Comparison of ENCODE assay signal across 14 mouse cellular contexts in the genomic region with DNA sequence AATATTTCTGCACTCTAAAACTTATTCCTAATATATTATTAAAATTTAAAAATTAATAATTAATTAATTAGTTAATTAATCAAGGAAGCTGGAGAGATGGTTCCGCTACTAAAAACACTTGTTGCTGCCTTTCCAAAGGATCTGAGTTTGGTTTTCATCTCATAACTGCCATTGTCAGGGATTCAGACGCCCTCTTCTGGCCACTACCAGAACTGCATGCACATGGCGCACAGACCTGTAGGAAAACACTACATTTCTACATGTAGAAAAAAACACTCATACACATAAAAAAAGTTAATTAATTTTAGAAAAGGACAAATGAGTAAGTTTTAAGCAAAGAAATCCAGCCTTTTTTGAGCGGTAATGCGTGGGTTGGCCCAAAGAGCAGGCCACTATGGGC. TPM values are rescaled to one million over a fixed set of nuclear protein-coding genes. Genes with fewer than 3 reads are reported as not detected.
DNase-seq lines count a peak whose midpoint lies in the region; ATAC-seq and TF ChIP-seq lines count a peak whose summit lies in the region.
"Had no signal": no experiment of that assay in that cellular context is flagged by ENCODE, and none has a peak within 500 bp of the region (broad histone marks: within the 10 kb centered on the region; RNA-seq: fewer than 3 reads in every experiment).

No protein-coding gene starts in this region.

- no peak overlapping the region for H3K9ac ChIP-seq in hindbrain, postnatal 0 days (replicated peaks; ENCODE audit: low read length)
- H3K9ac ChIP-seq in hindbrain, embryonic 12.5 days = no peak overlapping the region
- no peak overlapping the region for H3K9ac ChIP-seq in stomach, postnatal 0 days (ENCODE audit: low read length)
- H3K9ac ChIP-seq: forebrain, embryonic 12.5 days; limb, embryonic 12.5 days had no signal

- in situ Hi-C loops in Patski (cut with MboI; ENCODE audit: low pct_unique_long_range_greater_than_20kb) = no loop called here

- POLR2A ChIA-PET in Patski (lab: Charles Lee) = no interaction called here

- no peak overlapping the region for H3K4me3 ChIP-seq in hindbrain, postnatal 0 days (ENCODE audit: low read length)
- H3K4me3 ChIP-seq in hindbrain, embryonic 12.5 days = no peak overlapping the region
- H3K4me3 ChIP-seq in testis, adult 2 months (ENCODE audit: control insufficient read depth, low read depth, low read length) = no peak overlapping the region
- H3K4me3 ChIP-seq in stomach, postnatal 0 days (ENCODE audit: low read depth, low read length) = no peak overlapping the region
- H3K4me3 ChIP-seq: embryonic facial prominence, embryonic 10.5 days; forebrain, embryonic 12.5 days; limb, embryonic 12.5 days had no signal

- no peak overlapping the region for H3K27ac ChIP-seq in hindbrain, postnatal 0 days
- H3K27ac ChIP-seq in hindbrain, embryonic 12.5 days = no peak overlapping the region
- no peak overlapping the region for H3K27ac ChIP-seq in testis, adult 2 months (ENCODE audit: control insufficient read depth, insufficient read depth, low read depth, low read length)
- H3K27ac ChIP-seq in stomach, postnatal 0 days (replicated peaks) = no peak overlapping the region
- H3K27ac ChIP-seq: embryonic facial prominence, embryonic 10.5 days; forebrain, embryonic 12.5 days; limb, embryonic 12.5 days had no signal

- no peaks in the 10 kb centered on the region for H3K9me3 ChIP-seq in hindbrain, postnatal 0 days (ENCODE audit: low read length)
- H3K9me3 ChIP-seq in hindbrain, embryonic 12.5 days (replicated peaks) = 0 out of 2 replicates have a peak, but pooled peaks cover 5% of the 10 kb centered on the region
- H3K9me3 ChIP-seq in stomach, postnatal 0 days (ENCODE audit: control insufficient read depth, low read length) = no peaks in the 10 kb centered on the region
- H3K9me3 ChIP-seq: forebrain, embryonic 12.5 days had no signal

- CTCF ChIA-PET in Patski (lab: Charles Lee) = no interaction called here

- no peaks in the 10 kb centered on the region for H3K27me3 ChIP-seq in hindbrain, postnatal 0 days (ENCODE audit: insufficient read depth, low read length)
- no peaks in the 10 kb centered on the region for H3K27me3 ChIP-seq in hindbrain, embryonic 12.5 days
- no peaks in the 10 kb centered on the region for H3K27me3 ChIP-seq in testis, adult 2 months (ENCODE audit: control insufficient read depth, insufficient read depth, low read length)
- H3K27me3 ChIP-seq in Patski = peaks cover 5% of the 10 kb centered on the region
- no peaks in the 10 kb centered on the region for H3K27me3 ChIP-seq in stomach, postnatal 0 days (ENCODE audit: control insufficient read depth, insufficient read depth, low read length)
- H3K27me3 ChIP-seq: forebrain, embryonic 12.5 days; limb, embryonic 12.5 days had no signal

- no peak for ATAC-seq in hindbrain, postnatal 0 days
- ATAC-seq in hindbrain, embryonic 12.5 days (ENCODE audit: low FRiP score) = no peak
- ATAC-seq in Patski = no peak
- no peak for ATAC-seq in stomach, postnatal 0 days (ENCODE audit: low FRiP score, low TSS enrichment)

- whole genome bisulfite sequencing in hindbrain, postnatal 0 days = 81% methylated on average over 5 of the region's 5 CpGs
- WGBS in hindbrain, embryonic 12.5 days = 81% methylated on average over 5 of the region's 5 CpGs
- 86% methylated on average over 5 of the region's 5 CpGs for WGBS in stomach, postnatal 0 days

- no peak for DNase-seq in hindbrain, postnatal 0 days (ENCODE audit: low spot score)
- no peak for DNase-seq in testis, postnatal 14 days (ENCODE audit: low spot score)
- DNase-seq in Patski (ENCODE audit: low read depth, low spot score) = no peak
- no peak for DNase-seq in stomach, postnatal 0 days (ENCODE audit: low spot score)
- DNase-seq in cerebellum, adult 11-12 months = no peak
- DNase-seq in right cerebral cortex, postnatal 25 days = no peak
- DNase-seq: adrenal gland, postnatal 25 days; cerebellum, adult 8-10 months; gastrocnemius, postnatal 25 days had no signal

- no peaks in the 10 kb centered on the region for H3K36me3 ChIP-seq in hindbrain, postnatal 0 days (ENCODE audit: insufficient read depth, low read length)
- no peaks in the 10 kb centered on the region for H3K36me3 ChIP-seq in hindbrain, embryonic 12.5 days
- no peaks in the 10 kb centered on the region for H3K36me3 ChIP-seq in testis, adult 2 months (ENCODE audit: control insufficient read depth, insufficient read depth, low read length)
- H3K36me3 ChIP-seq in stomach, postnatal 0 days (ENCODE audit: control insufficient read depth, insufficient read depth, low read length) = no peaks in the 10 kb centered on the region
- H3K36me3 ChIP-seq: embryonic facial prominence, embryonic 10.5 days; forebrain, embryonic 12.5 days; limb, embryonic 12.5 days had no signal

- no peak for TF ChIP-seq POLR2A in testis, adult 2 months (IDR thresholded peaks at IDR 0.05; ENCODE audit: control insufficient read depth, low read depth, low read length)

- TF ChIP-seq CTCF in hindbrain, postnatal 0 days (IDR thresholded peaks at IDR 0.05; ENCODE audit: low read depth) = peak; percentile 14; the same call in 1 of the 2 replicates
- peak; percentile 43; the same call in 1 of the 2 replicates for TF ChIP-seq CTCF in testis, adult 2 months (IDR thresholded peaks at IDR 0.05; ENCODE audit: control insufficient read depth, insufficient read depth, insufficient replicate concordance, low read depth, low read length)
- TF ChIP-seq CTCF in Patski (IDR thresholded peaks at IDR 0.05) = peak; percentile 59
- peak; percentile 50 for TF ChIP-seq CTCF in stomach, postnatal 0 days (IDR thresholded peaks at IDR 0.05; ENCODE audit: low read depth)

- no peak overlapping the region for H3K4me2 ChIP-seq in hindbrain, postnatal 0 days (ENCODE audit: low read depth, low read length)
- no peak overlapping the region for H3K4me2 ChIP-seq in hindbrain, embryonic 12.5 days (replicated peaks)
- no peak overlapping the region for H3K4me2 ChIP-seq in stomach, postnatal 0 days (replicated peaks; ENCODE audit: low read depth)
- H3K4me2 ChIP-seq: forebrain, embryonic 12.5 days; limb, embryonic 12.5 days had no signal

- TF ChIP-seq EP300 in stomach, postnatal 0 days (optimal IDR thresholded peaks at IDR 0.05) = no peak

- H3K4me1 ChIP-seq in hindbrain, postnatal 0 days (ENCODE audit: insufficient read depth, low read length) = no peaks in the 10 kb centered on the region
- H3K4me1 ChIP-seq in hindbrain, embryonic 12.5 days = no peaks in the 10 kb centered on the region
- no peaks in the 10 kb centered on the region for H3K4me1 ChIP-seq in testis, adult 2 months (ENCODE audit: control insufficient read depth, insufficient read depth, low read length)
- no peaks in the 10 kb centered on the region for H3K4me1 ChIP-seq in stomach, postnatal 0 days (replicated peaks; ENCODE audit: control insufficient read depth, insufficient read depth)
- H3K4me1 ChIP-seq: embryonic facial prominence, embryonic 10.5 days; forebrain, embryonic 12.5 days; limb, embryonic 12.5 days had no signal

RNA-seq across cellular contexts. Expression of a gene that starts 19.8 kb away (rescaled TPM):
- total RNA-seq in hindbrain, postnatal 0 days (2014; rRNA removed) = 10.4 and 15.4 TPM in 2 replicates
- polyA plus RNA-seq in hindbrain, postnatal 0 days (2015; fragmentation: Nextera tagmentation; extraction: Ambion mirVana) = 24.9 and 26.3 TPM in 2 replicates
- polyA plus RNA-seq in hindbrain, embryonic 12.5 days (2016; fragmentation: Nextera tagmentation; extraction: Ambion mirVana) = 25.9 and 29.0 TPM in 2 replicates
- polyA plus RNA-seq in testis, adult 2 months (2012; rRNA removed) = 1.3 and 1.7 TPM in 2 replicates
- 37.1 TPM for polyA plus RNA-seq in Patski (2021)
- 53.1 and 53.2 TPM in 2 replicates for polyA plus RNA-seq in stomach, postnatal 0 days (2015; fragmentation: Nextera tagmentation; extraction: Ambion mirVana)

RNA-seq across cellular contexts. Expression of a gene that starts 54.3 kb away (rescaled TPM):
- 26.9 and 36.9 TPM in 2 replicates for total RNA-seq in hindbrain, postnatal 0 days (2014; rRNA removed)
- polyA plus RNA-seq in hindbrain, postnatal 0 days (2015; fragmentation: Nextera tagmentation; extraction: Ambion mirVana) = 173 and 177 TPM in 2 replicates
- polyA plus RNA-seq in hindbrain, embryonic 12.5 days (2016; fragmentation: Nextera tagmentation; extraction: Ambion mirVana) = 125 TPM in 2 replicates
- polyA plus RNA-seq in testis, adult 2 months (2012; rRNA removed) = 2.1 and 3.0 TPM in 2 replicates
- 82.4 TPM for polyA plus RNA-seq in Patski (2021)
- polyA plus RNA-seq in stomach, postnatal 0 days (2015; fragmentation: Nextera tagmentation; extraction: Ambion mirVana) = 82.4 and 86.8 TPM in 2 replicates

Comparison
In these comparisons a context has a peak if more than half of its experiments do, and no peak if none do; other contexts are left out.
1. RNA of a gene that starts 54.3 kb away (polyA plus RNA-seq): 173 to 177 TPM in hindbrain, postnatal 0 days, 125 TPM in hindbrain, embryonic 12.5 days, 82.4 TPM in Patski (single experiment) and 82.4 to 86.8 TPM in stomach, postnatal 0 days; 2.1 to 3.0 TPM in testis, adult 2 months; every median in the first group is over 10 times any median in the second.
2. Peak in every context shown above with its lines, with median percentiles within 50 percentile points of each other: CTCF ChIP-seq.